Mouse (Mus musculus) liver, postnatal 0 days (tissue): Measurements from ENCODE around the gene Inha.

Experiments used
- CTCF ChIP-seq: sonication (generic); IDR thresholded peaks from 2 replicates; pipeline ENCODE4 v1.5.1; 2016; ENCODE audit warnings: antibody characterized with exemption, low read depth
- EP300 ChIP-seq: IDR thresholded peaks from 2 replicates; pipeline ENCODE4 v1.6.1; 2016; ENCODE audit warnings: antibody characterized with exemption, low read depth, mild to moderate bottlenecking

- no peak for TF ChIP-seq CTCF
- no peak for TF ChIP-seq EP300
Observed at GRCm38 (mm10) chr1:75477966-75478290, 28.9 kb upstream of the Inha start.
